Mouse (Mus musculus) C2C12 (cell line): ENCODE data around the gene Rftn1. TPM values are rescaled to one million over a fixed set of nuclear protein-coding genes. Genes with fewer than 3 reads are reported as not detected.

ENCODE experiments used
- H3K27me3 ChIP-seq: one replicate; pipeline ENCODE4 v1.6.1; 2011; ENCODE audit not compliant: control insufficient read depth, insufficient read depth, insufficient read length
- H3K36me3 ChIP-seq: one replicate; pipeline ENCODE4 v1.6.1; 2011; ENCODE audit not compliant: control insufficient read depth, insufficient read depth
- H3K4me3 ChIP-seq: one replicate; pipeline ENCODE4 v1.5.1; 2011; ENCODE audit warnings: mild to moderate bottlenecking, control low read depth; ENCODE audit not compliant: poor library complexity, insufficient read depth, severe bottlenecking
- H3K79me2 ChIP-seq: one replicate; pipeline ENCODE4 v1.6.1; 2011; ENCODE audit not compliant: control insufficient read depth, insufficient read depth
- H3K79me3 ChIP-seq: one replicate; pipeline ENCODE4 v1.6.1; 2011; ENCODE audit warnings: low read depth, control low read depth
- H3ac ChIP-seq: one replicate; pipeline ENCODE3; 2011; ENCODE audit warnings: low read depth; ENCODE audit not compliant: control insufficient read depth, insufficient read length
- CEBPB ChIP-seq: IDR thresholded peaks from one replicate; pipeline ENCODE4 v1.6.1; 2011; ENCODE audit warnings: low read depth, mild to moderate bottlenecking, control low read depth, moderate library complexity
- CTCF ChIP-seq: IDR thresholded peaks from one replicate; pipeline ENCODE4 v1.5.1; 2011; ENCODE audit not compliant: control insufficient read depth, insufficient read depth, insufficient read length
- FOSL1 ChIP-seq: IDR thresholded peaks from one replicate; pipeline ENCODE4 v1.8.0; 2011; ENCODE audit warnings: mild to moderate bottlenecking, low read length; ENCODE audit not compliant: poor library complexity, insufficient read depth, severe bottlenecking
- MAX ChIP-seq: IDR thresholded peaks from one replicate; pipeline ENCODE4 v1.6.1; 2011; ENCODE audit warnings: mild to moderate bottlenecking, control low read depth
- MYOD1 ChIP-seq: IDR thresholded peaks from one replicate; pipeline ENCODE4 v1.6.1; 2011; ENCODE audit warnings: low read depth; ENCODE audit not compliant: control insufficient read depth, insufficient read length
- MYOG ChIP-seq: IDR thresholded peaks from one replicate; pipeline ENCODE4 v1.6.1; 2011; ENCODE audit not compliant: control insufficient read depth, insufficient read length; ENCODE audit errors: extremely low read depth
- USF1 ChIP-seq: IDR thresholded peaks from one replicate; pipeline ENCODE4 v1.6.1; 2011; ENCODE audit warnings: low read depth, mild to moderate bottlenecking, control low read depth, moderate library complexity
- polyA plus RNA-seq: library from polyadenylated mRNA; unstranded; fragments of >200 nt; fragmentation: generic; extraction: Trizol; gene quantifications from one replicate; pipeline ENCODE4 v1.2.1, GENCODE M21; 2012; ENCODE audit warnings: missing spikeins

Rftn1 gene
- polyA plus RNA-seq, 1 experiment = 0.35 TPM

DNA sequence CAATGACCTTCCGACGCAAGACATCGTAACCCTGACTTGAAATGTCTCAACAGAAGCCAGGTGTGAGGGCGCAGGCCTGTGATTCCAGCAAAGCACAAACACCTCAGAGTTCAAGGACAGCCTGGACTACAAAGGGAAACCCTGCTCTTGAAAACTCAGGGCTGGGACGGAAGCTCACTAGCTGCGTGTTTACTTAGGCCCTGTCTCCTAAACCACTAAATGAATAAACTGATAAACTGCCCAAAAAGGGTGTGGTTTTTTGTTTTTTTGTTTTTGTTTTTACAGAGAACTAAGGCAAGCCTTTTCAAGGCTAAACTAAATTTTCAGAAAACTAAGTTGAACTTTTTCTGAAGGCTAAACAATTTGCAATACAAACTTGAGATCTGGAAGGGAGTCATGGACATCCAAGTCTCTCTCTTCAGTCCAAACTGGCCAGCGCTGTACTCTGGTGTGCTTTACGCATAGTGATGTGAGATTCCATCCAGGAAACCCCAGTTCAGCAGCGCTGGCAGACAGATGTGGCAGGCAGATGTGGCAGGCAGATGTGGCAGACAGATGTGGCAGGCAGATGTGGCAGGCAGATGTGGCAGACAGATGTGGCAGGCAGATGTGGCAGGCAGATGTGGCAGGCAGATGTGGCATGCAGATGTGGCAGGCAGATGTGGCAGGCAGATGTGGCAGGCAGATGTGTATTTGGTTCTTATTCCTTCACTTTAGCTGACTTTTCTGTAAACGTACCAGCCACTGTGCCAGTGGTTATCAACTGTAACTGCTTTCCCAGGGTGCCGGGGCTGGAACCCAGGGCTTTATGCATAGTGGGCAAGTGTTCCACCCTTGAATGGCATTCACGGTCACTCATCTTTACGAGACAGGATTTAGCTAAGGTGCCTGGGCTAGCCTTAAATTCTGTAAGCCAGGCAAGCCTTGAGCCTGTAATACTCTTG is 158.7 kb downstream of the Rftn1 start:
- Histone ChIP-seq H3K4me3 (no peak overlapping the region), H3K79me2 (no peaks in the 10 kb centered on the region), H3K36me3 (no peaks in the 10 kb centered on the region), H3ac (no peak overlapping the region), H3K79me3 (no peaks in the 10 kb centered on the region), H3K27me3 (no peaks in the 10 kb centered on the region)
- TF ChIP-seq MYOG = no peak
- no peak for TF ChIP-seq USF1
- TF ChIP-seq MYOD1 = no peak
- no peak for TF ChIP-seq FOSL1
- no peak for TF ChIP-seq CEBPB
- TF ChIP-seq MAX = no peak
- TF ChIP-seq CTCF = no peak

DNA sequence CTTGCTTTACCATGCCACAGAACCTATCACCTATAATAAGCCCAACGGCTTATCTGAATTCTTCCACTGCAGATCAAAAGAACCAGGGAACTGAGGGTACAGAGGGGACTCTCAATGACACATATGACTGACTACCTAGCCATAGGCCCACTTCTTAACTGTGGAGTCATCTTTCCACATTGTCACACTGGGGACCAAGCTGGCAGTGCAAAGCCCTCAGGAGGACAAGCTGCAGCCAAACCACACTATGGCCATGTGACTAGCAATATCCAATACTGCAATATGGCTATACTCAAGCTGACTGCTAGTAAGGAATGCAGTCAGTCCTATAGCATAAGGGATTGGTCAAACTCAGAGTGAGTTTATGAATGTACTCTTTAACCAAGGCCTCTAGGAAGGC is 164.8 kb downstream of the Rftn1 start:
- Histone ChIP-seq H3K27me3 (no peaks in the 10 kb centered on the region), H3K79me2 (no peaks in the 10 kb centered on the region), H3ac (no peak overlapping the region), H3K79me3 (no peaks in the 10 kb centered on the region), H3K36me3 (no peaks in the 10 kb centered on the region), H3K4me3 (no peak overlapping the region)
- no peak for TF ChIP-seq CEBPB
- no peak for TF ChIP-seq CTCF
- no peak for TF ChIP-seq FOSL1
- TF ChIP-seq MYOG = no peak
- TF ChIP-seq MAX = no peak
- TF ChIP-seq MYOD1 = no peak

DNA sequence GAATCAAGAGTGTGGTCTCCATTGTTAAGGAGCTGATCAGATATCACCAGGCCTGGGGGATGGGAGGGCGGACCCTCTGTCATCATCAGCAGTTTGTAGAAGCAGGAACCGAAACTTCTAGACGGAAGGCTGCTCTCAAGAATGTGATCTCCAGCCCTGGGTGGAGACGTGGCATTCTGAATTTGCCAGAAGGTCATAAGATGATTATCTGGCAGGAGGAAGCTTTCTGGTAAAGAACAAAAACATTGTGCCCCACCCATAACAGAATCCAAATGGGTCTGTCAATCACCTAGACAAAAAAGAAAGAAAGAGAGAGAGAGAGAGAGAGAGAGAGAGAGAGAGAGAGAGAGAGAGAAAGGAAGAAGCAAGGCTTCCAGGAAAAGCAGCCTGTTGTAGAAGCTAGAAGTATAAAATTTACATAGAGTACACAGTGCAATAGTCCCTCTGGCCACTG is 165.3 kb downstream of the Rftn1 start:
- Histone ChIP-seq H3K27me3 (no peaks in the 10 kb centered on the region), H3K36me3 (no peaks in the 10 kb centered on the region), H3K4me3 (no peak overlapping the region), H3K79me3 (no peaks in the 10 kb centered on the region), H3ac (no peak overlapping the region), H3K79me2 (no peaks in the 10 kb centered on the region)
- no peak for TF ChIP-seq FOSL1

DNA sequence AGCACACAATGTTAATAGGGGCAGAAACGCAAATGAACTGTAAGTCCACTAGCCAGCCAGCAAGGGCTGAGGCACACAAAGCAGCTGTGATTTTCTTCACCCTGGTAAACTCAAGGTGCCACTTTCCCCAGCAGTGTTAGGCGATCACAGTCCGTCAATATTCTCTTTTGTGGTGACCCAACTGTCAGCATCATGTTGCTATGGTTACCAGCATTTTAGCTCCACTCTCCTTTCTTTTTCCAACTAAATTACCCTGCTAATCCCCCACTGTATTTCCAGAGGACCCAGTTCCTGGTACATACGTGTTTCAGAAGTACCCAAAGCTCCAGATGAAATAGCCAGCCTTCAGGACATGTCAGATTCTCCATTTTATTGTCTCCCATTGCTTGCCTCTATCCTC is 169.1 kb downstream of the Rftn1 start:
- no peaks in the 10 kb centered on the region for H3K79me2 ChIP-seq
- H3K79me3 ChIP-seq = no peaks in the 10 kb centered on the region
- H3ac ChIP-seq = no peak overlapping the region
- TF ChIP-seq MYOD1 (no peak), MAX (no peak), CEBPB (no peak), USF1 (no peak), CTCF (no peak), MYOG (no peak), FOSL1 (no peak)
- H3K27me3 ChIP-seq = no peaks in the 10 kb centered on the region
- H3K4me3 ChIP-seq = no peak overlapping the region
- H3K36me3 ChIP-seq = no peaks in the 10 kb centered on the region

DNA sequence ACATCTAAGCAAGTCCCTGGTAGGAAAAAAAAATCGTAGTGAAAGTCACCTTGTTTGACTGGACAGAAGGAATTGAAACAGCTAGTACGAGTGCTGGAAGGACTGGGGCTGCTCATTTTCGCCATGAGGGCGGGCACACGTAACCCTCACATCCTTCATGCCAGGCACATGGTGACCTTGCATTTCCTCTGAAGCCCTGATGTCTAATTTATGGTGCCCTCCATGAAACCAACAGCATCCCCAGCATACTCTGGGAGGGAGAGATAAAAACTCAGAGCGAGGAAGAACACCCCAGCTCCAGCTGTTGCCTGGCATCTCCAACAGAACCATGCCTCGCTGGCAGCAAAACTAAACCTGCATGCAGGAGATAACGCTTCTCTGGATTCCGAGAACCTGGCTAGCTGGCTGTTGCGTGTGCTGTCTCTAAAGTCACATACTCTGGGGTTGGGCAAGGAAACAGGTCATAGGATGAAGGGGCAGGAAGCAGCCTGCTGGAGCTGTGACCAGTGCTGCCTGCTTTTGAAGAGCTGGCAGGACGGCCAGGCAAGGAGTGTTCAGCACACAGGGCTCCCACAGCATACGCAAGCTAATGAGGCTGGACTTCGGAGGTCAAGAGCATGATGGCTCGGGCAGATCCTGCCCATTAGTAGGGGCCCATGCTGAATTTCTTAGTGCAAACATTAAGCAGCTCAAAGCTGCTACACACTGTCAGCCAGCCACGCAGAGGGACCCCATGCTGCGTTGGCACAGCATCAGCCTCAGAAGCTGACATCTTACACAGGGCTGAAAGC is 170.1 kb downstream of the Rftn1 start:
- no peak overlapping the region for H3K4me3 ChIP-seq
- no peaks in the 10 kb centered on the region for H3K79me2 ChIP-seq
- no peak for TF ChIP-seq FOSL1
- no peaks in the 10 kb centered on the region for H3K79me3 ChIP-seq
- no peak overlapping the region for H3ac ChIP-seq
- no peaks in the 10 kb centered on the region for H3K36me3 ChIP-seq
- H3K27me3 ChIP-seq = no peaks in the 10 kb centered on the region
